Mouse (Mus musculus): ENCODE data around the gene Oas3.

DNA sequence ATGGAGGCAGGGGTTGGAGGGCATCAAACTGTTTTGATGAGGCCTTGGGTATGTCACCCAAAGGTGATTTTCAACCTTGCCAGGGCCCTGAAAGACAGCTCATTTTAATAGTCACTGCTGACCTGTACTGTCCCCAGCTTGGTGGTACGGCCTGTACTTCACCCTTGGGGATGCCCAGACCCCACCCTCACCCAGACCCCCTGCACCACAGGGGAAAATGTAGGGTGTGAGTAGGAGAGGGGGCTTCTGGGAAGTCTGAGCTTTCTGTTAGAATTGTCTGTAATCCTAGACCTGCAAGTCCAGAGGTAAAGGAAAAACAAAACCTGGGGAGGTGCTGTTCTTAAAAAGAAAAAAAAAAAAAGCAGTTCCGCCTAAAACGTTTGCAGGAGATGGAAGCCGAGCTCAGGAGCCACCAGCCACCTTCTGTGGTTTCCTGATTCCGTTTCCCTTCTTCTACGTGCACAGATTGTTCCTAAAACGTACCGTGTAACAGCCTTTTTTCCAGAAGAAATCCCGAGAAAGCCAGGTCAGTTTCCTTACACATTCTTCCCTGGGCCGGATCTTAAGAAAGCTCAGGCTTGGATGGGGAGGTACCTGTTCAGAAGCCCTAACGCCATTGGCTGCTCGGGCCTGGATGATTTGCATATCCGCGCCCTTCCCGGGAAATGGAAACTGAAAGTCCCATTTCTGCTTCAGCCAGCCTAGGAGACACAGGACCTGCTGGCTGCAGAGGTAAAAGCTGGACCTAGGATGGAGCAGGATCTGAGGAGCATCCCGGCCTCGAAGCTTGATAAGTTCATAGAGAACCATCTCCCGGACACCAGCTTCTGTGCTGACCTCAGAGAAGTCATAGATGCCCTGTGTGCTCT is 34.7 kb upstream of the Oas3 start, which contains the start of gene Oas1c:
- TF ChIP-seq CTCF (conservative IDR thresholded peaks at IDR 0.05; ENCODE audit: insufficient read depth, insufficient read length, low read depth, low read length) (no peak), POLR2A (IDR thresholded peaks at IDR 0.05; ENCODE audit: low read depth, low read length) (peak; percentile 54)

Data from kidney, adult 2 months (tissue).